23 mouse cellular contexts compared by ENCODE assay signal in genomic region chr1:60859159-60859558, GRCm38 (mm10). TPM values are rescaled to one million over a fixed set of nuclear protein-coding genes. Genes with fewer than 3 reads are reported as not detected.
DNase-seq lines count a peak whose midpoint lies in the region; ATAC-seq and TF ChIP-seq lines count a peak whose summit lies in the region.
"Had no signal": no experiment of that assay in that cellular context is flagged by ENCODE, and none has a peak within 500 bp of the region (broad histone marks: within the 10 kb centered on the region; RNA-seq: fewer than 3 reads in every experiment).

No protein-coding gene starts in this region.

- no peaks in the 10 kb centered on the region for H3K27me3 ChIP-seq in heart, adult 2 months (ENCODE audit: control insufficient read depth, insufficient read depth, low read length)
- no peaks in the 10 kb centered on the region for H3K27me3 ChIP-seq in heart, postnatal 0 days (ENCODE audit: control insufficient read depth, insufficient read depth, low read length)
- no peaks in the 10 kb centered on the region for H3K27me3 ChIP-seq in heart, embryonic 11.5 days (ENCODE audit: control insufficient read depth, insufficient read depth, low read length)
- no peaks in the 10 kb centered on the region for H3K27me3 ChIP-seq in lung, embryonic 16.5 days (ENCODE audit: control insufficient read depth, insufficient read depth, low read depth, low read length)
- H3K27me3 ChIP-seq in MEL (ENCODE audit: control insufficient read depth in 1 of 2, insufficient read depth in 2 of 2, low read length in 2 of 2) = no peaks in the 10 kb centered on the region
- H3K27me3 ChIP-seq: forebrain, embryonic 12.5 days; hindbrain, embryonic 15.5 days had no signal

- peak; percentile 42; the same call in 1 of the 2 replicates for ATAC-seq in heart, postnatal 0 days (ENCODE audit: insufficient read depth, low read depth)
- ATAC-seq in heart, embryonic 11.5 days (replicated peaks; ENCODE audit: insufficient number of reproducible peaks, low FRiP score, low TSS enrichment) = no peak
- ATAC-seq in lung, embryonic 16.5 days (ENCODE audit: low read depth) = peak; percentile 26; the same call in 1 of the 2 replicates
- ATAC-seq in frontal cortex, adult (ENCODE audit: low TSS enrichment) = no peak
- ATAC-seq: forebrain, embryonic 16.5 days; intestine, embryonic 16.5 days had no signal

- peak overlapping the region; percentile 44 for H3K27ac ChIP-seq in heart, adult 2 months
- H3K27ac ChIP-seq in heart, postnatal 0 days (ENCODE audit: low read depth) = peak overlapping the region; percentile 31; the same call in 1 of the 2 replicates
- no peak overlapping the region for H3K27ac ChIP-seq in heart, embryonic 11.5 days (ENCODE audit: low read depth, low read length)
- no peak overlapping the region for H3K27ac ChIP-seq in lung, embryonic 16.5 days (ENCODE audit: low read length)
- H3K27ac ChIP-seq in MEL (ENCODE audit: control insufficient read depth, low read depth, low read length) = no peak overlapping the region
- H3K27ac ChIP-seq: embryonic facial prominence, embryonic 13.5 days; forebrain, embryonic 12.5 days; hindbrain, embryonic 15.5 days had no signal

- no peak for TF ChIP-seq CTCF in heart, adult 2 months (IDR thresholded peaks at IDR 0.05)
- no peak for TF ChIP-seq CTCF in heart, postnatal 0 days (IDR thresholded peaks at IDR 0.05; ENCODE audit: low read depth)
- TF ChIP-seq CTCF in MEL (IDR thresholded peaks at IDR 0.05 in 2 of 3, conservative IDR thresholded peaks at IDR 0.05 in 1 of 3; ENCODE audit: control insufficient read depth in 1 of 3, insufficient read depth in 1 of 3, low read depth in 2 of 3, low read length in 3 of 3, poor library complexity in 1 of 3, severe bottlenecking in 1 of 3) = no peak

- H3K9me3 ChIP-seq in heart, postnatal 0 days (replicated peaks; ENCODE audit: control insufficient read depth, low read length) = no peaks in the 10 kb centered on the region
- H3K9me3 ChIP-seq in heart, embryonic 11.5 days (replicated peaks; ENCODE audit: control insufficient read depth, low read length) = no peaks in the 10 kb centered on the region
- H3K9me3 ChIP-seq in lung, embryonic 16.5 days (ENCODE audit: control insufficient read depth, low read length) = no peaks in the 10 kb centered on the region
- H3K9me3 ChIP-seq in MEL (replicated peaks; ENCODE audit: insufficient read depth, low read length) = no peaks in the 10 kb centered on the region
- H3K9me3 ChIP-seq: embryonic facial prominence, embryonic 13.5 days; forebrain, embryonic 12.5 days; G1E; hindbrain, embryonic 15.5 days had no signal

- no peak for TF ChIP-seq POLR2A in heart, adult 2 months (IDR thresholded peaks at IDR 0.05; ENCODE audit: insufficient read depth, low read depth, low read length)
- no peak for TF ChIP-seq POLR2A in MEL (IDR thresholded peaks at IDR 0.05; ENCODE audit: control insufficient read depth in 1 of 2, insufficient read depth in 1 of 2, low read depth in 1 of 2, low read length in 2 of 2, poor library complexity in 1 of 2)

- TF ChIP-seq RAD21 in MEL (IDR thresholded peaks at IDR 0.05; ENCODE audit: low read depth, low read length) = no peak

- no peak overlapping the region for H3K9ac ChIP-seq in heart, adult 2 months (ENCODE audit: low read depth, low read length)
- no peak overlapping the region for H3K9ac ChIP-seq in heart, postnatal 0 days (replicated peaks; ENCODE audit: low read depth, low read length)
- H3K9ac ChIP-seq in heart, embryonic 11.5 days (ENCODE audit: low read depth, low read length) = no peak overlapping the region
- H3K9ac ChIP-seq in lung, embryonic 16.5 days (ENCODE audit: low read length) = no peak overlapping the region
- 0 out of 2 replicates have a peak overlapping the region, but pooled peaks have one; percentile 10 for H3K9ac ChIP-seq in MEL (ENCODE audit: control insufficient read depth, low read depth, low read length, poor library complexity, severe bottlenecking)
- H3K9ac ChIP-seq: embryonic facial prominence, embryonic 13.5 days; forebrain, embryonic 12.5 days; hindbrain, embryonic 15.5 days had no signal

- TF ChIP-seq EP300 in heart, adult 2 months (IDR thresholded peaks at IDR 0.05; ENCODE audit: insufficient read depth, low read depth, low read length) = no peak
- TF ChIP-seq EP300 in heart, postnatal 0 days (IDR thresholded peaks at IDR 0.05; ENCODE audit: low read depth) = no peak
- TF ChIP-seq EP300 in MEL (IDR thresholded peaks at IDR 0.05; ENCODE audit: low read depth in 1 of 2, low read length in 2 of 2) = no peak

- 27% methylated on average over 3 of the region's 3 CpGs for WGBS in heart, adult 2 months
- WGBS in heart, postnatal 0 days = 20% methylated on average over 3 of the region's 3 CpGs
- WGBS in heart, embryonic 11.5 days (ENCODE audit: insufficient replicate concordance) = 47% methylated on average over 3 of the region's 3 CpGs
- WGBS in lung, embryonic 16.5 days = 38% methylated on average over 3 of the region's 3 CpGs

- H3K4me2 ChIP-seq in heart, postnatal 0 days (ENCODE audit: low read depth, low read length) = no peak overlapping the region
- no peak overlapping the region for H3K4me2 ChIP-seq in heart, embryonic 11.5 days
- H3K4me2 ChIP-seq in lung, embryonic 16.5 days (ENCODE audit: low read depth, low read length) = no peak overlapping the region
- H3K4me2 ChIP-seq: embryonic facial prominence, embryonic 13.5 days; forebrain, embryonic 12.5 days; hindbrain, embryonic 15.5 days had no signal

- peaks cover 28% of the 10 kb centered on the region for H3K4me1 ChIP-seq in heart, adult 2 months (ENCODE audit: control insufficient read depth, insufficient read depth, low read length)
- peaks cover 15% of the 10 kb centered on the region for H3K4me1 ChIP-seq in heart, postnatal 0 days (ENCODE audit: control insufficient read depth, insufficient read depth)
- H3K4me1 ChIP-seq in heart, embryonic 11.5 days (ENCODE audit: control insufficient read depth, insufficient read depth, low read length) = peaks cover 11% of the 10 kb centered on the region
- peaks cover 12% of the 10 kb centered on the region for H3K4me1 ChIP-seq in lung, embryonic 16.5 days (replicated peaks; ENCODE audit: control insufficient read depth, insufficient read depth, low read length)
- H3K4me1 ChIP-seq in MEL (ENCODE audit: control insufficient read depth in 1 of 2, insufficient read depth in 2 of 2, low read length in 2 of 2) = no peaks in the 10 kb centered on the region; a peak in 1 of 4 replicates

- H3K36me3 ChIP-seq in heart, adult 2 months (ENCODE audit: control insufficient read depth, insufficient read depth, low read length) = no peaks in the 10 kb centered on the region; the same call in 1 of the 2 replicates
- H3K36me3 ChIP-seq in heart, postnatal 0 days (replicated peaks; ENCODE audit: control insufficient read depth, insufficient read depth, low read length) = no peaks in the 10 kb centered on the region
- H3K36me3 ChIP-seq in heart, embryonic 11.5 days (ENCODE audit: control insufficient read depth, insufficient read depth, low read length) = no peaks in the 10 kb centered on the region
- H3K36me3 ChIP-seq in lung, embryonic 16.5 days (ENCODE audit: control insufficient read depth, insufficient read depth, low read length) = no peaks in the 10 kb centered on the region
- H3K36me3 ChIP-seq in MEL (ENCODE audit: control insufficient read depth in 1 of 2, insufficient read depth in 2 of 2, low read length in 2 of 2) = no peaks in the 10 kb centered on the region
- H3K36me3 ChIP-seq: embryonic facial prominence, embryonic 13.5 days; forebrain, embryonic 12.5 days; G1E; hindbrain, embryonic 15.5 days had no signal

- no peak overlapping the region for H3K4me3 ChIP-seq in heart, adult 2 months
- no peak overlapping the region for H3K4me3 ChIP-seq in heart, postnatal 0 days (ENCODE audit: low read depth, low read length)
- no peak overlapping the region for H3K4me3 ChIP-seq in heart, embryonic 11.5 days (ENCODE audit: low read depth, low read length)
- no peak overlapping the region for H3K4me3 ChIP-seq in lung, embryonic 16.5 days (ENCODE audit: low read length)
- no peak overlapping the region for H3K4me3 ChIP-seq in MEL (ENCODE audit: control insufficient read depth in 1 of 2, insufficient read depth in 1 of 2, low read depth in 2 of 2, low read length in 2 of 2)
- H3K4me3 ChIP-seq: embryonic facial prominence, embryonic 13.5 days; forebrain, embryonic 12.5 days; hindbrain, embryonic 15.5 days had no signal

- DNase-seq in heart, adult 2 months = no peak
- DNase-seq in heart, postnatal 25 days (ENCODE audit: low spot score) = no peak
- DNase-seq in heart, postnatal 0 days (ENCODE audit: low spot score) = peak; percentile 66
- DNase-seq in lung, postnatal 10 days = no peak
- no peak for DNase-seq in MEL (ENCODE audit: low read depth, low spot score)
- DNase-seq: cerebellum, adult 11-12 months; cerebellum, adult 9-10 months; cerebellum, postnatal 36 days; gastrocnemius, postnatal 36 days; heart, postnatal 10 days; kidney, adult 2 months had no signal

- no peaks in the 10 kb centered on the region for H3K79me2 ChIP-seq in heart, adult 2 months (replicated peaks; ENCODE audit: control insufficient read depth, insufficient read depth, low read length)
- no peaks in the 10 kb centered on the region for H3K79me2 ChIP-seq in MEL (ENCODE audit: control insufficient read depth, insufficient read depth, low read length, poor library complexity)

- intact Hi-C loops in heart, adult 2 months (cut with DNase I) = loop anchor here (5.0 kb wide), 2 partner anchors 117 to 242 kb away; no protein-coding TSS in a partner anchor
- intact Hi-C loops in heart, postnatal 25 days (cut with DNase I) = loop anchor here (2.0 to 5.0 kb wide), 4 partner anchors 144 to 327 kb away; no protein-coding TSS in a partner anchor

TF ChIP-seq in MEL, 35 proteins besides CTCF, POLR2A, EP300 and RAD21 (continues in another document):
- no peak for TF ChIP-seq ELF1 (IDR thresholded peaks at IDR 0.05; ENCODE audit: low read depth, low read length)
- no peak for TF ChIP-seq E2F4 (IDR thresholded peaks at IDR 0.05; ENCODE audit: borderline replicate concordance, low read depth, low read length)
- TF ChIP-seq JUND (IDR thresholded peaks at IDR 0.05; ENCODE audit: low read depth, low read length) = no peak
- no peak for TF ChIP-seq NRF1 (IDR thresholded peaks at IDR 0.05; ENCODE audit: insufficient read depth, low read depth, low read length, poor library complexity, severe bottlenecking)
- no peak for TF ChIP-seq MAX (IDR thresholded peaks at IDR 0.05; ENCODE audit: low read length)

RNA-seq across cellular contexts. Expression of gene Ctla4, which starts 27.6 kb away (rescaled TPM):
- total RNA-seq in heart, adult 2 months (2021) = under 1 TPM; 0.86 to 0.91 TPM
- polyA plus RNA-seq in heart, adult 2 months (2012; rRNA removed) = 0.74 and 2.0 TPM in 2 replicates
- under 1 TPM; 0.75 to 0.96 TPM for total RNA-seq in heart, postnatal 25 days (2021)
- 0.19 TPM in 1 of 2 replicates, not detected in the other for total RNA-seq in heart, postnatal 0 days (2014; rRNA removed; ENCODE audit: low replicate concordance)
- polyA plus RNA-seq in heart, postnatal 0 days (2015; fragmentation: Nextera tagmentation; extraction: Ambion mirVana) = not detected in 2 replicates
- 0.09 TPM in 1 of 2 replicates, not detected in the other for polyA plus RNA-seq in heart, embryonic 11.5 days (2014; fragmentation: Nextera tagmentation; extraction: Ambion mirVana)
- polyA plus RNA-seq in lung, embryonic 16.5 days (2015; fragmentation: Nextera tagmentation; extraction: Ambion mirVana) = 0.25 and 0.49 TPM in 2 replicates
- not detected in 2 replicates for total RNA-seq in MEL (2012; rRNA removed)
- not detected for polyA plus RNA-seq in MEL (2012; ENCODE audit: insufficient read depth in 1 of 2, insufficient read length in 2 of 2, low read depth in 1 of 2, low replicate concordance in 2 of 2, missing spikeins in 1 of 2)
- total RNA-seq: adrenal gland, postnatal 4 days had no signal
- polyA plus RNA-seq: brain, embryonic 14.5 days; embryonic facial prominence, embryonic 13.5 days; forebrain, embryonic 12.5 days; forebrain, embryonic 16.5 days; G1E; hindbrain, embryonic 11.5 days; hindbrain, embryonic 15.5 days; intestine, embryonic 16.5 days had no signal

Comparison
In these comparisons a context has a peak if more than half of its experiments do, and no peak if none do; other contexts are left out.
1. H3K27ac ChIP-seq: peak in heart, adult 2 months (single experiment) and heart, postnatal 0 days (single experiment); none in heart, embryonic 11.5 days (single experiment), lung, embryonic 16.5 days (single experiment) and MEL (single experiment).
2. ATAC-seq: peak in heart, postnatal 0 days (single experiment) and lung, embryonic 16.5 days (single experiment); none in heart, embryonic 11.5 days (single experiment) and frontal cortex, adult (single experiment).